In the genomic region with DNA sequence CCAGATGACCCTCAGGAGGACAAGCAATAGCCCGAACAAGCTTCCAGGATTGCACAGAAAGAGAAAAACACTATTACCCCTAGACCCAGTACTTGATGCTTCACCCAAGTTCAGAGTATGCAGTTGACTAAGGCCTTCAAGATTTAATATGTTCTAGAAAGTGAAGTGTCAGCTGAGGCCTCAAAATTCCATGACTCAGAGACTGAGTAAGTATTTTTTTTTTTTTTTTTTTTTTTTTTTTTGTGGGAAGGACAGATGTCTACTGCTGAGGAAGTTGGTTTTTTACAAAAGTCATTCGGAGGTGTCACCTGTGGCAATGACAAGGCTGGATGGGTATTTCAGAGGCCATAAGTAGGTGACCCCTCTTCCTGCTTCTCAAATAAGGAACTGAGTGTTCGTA, we compare ENCODE assay signal across 27 mouse cellular contexts. TPM values are rescaled to one million over a fixed set of nuclear protein-coding genes. Genes with fewer than 3 reads are reported as not detected.
DNase-seq lines count a peak whose midpoint lies in the region; ATAC-seq lines count a peak whose summit lies in the region.
"Had no signal": no experiment of that assay in that cellular context is flagged by ENCODE, and none has a peak within 500 bp of the region (broad histone marks: within the 10 kb centered on the region; RNA-seq: fewer than 3 reads in every experiment).

No protein-coding gene starts in this region.

- 72% methylated on average over 3 of the region's 3 CpGs for WGBS in heart, embryonic 14.5 days
- WGBS in liver, embryonic 15.5 days (ENCODE audit: insufficient replicate concordance): 44% methylated on average over 3 of the region's 3 CpGs
- WGBS in intestine, embryonic 16.5 days: 69% methylated on average over 3 of the region's 3 CpGs

- H3K36me3 ChIP-seq in heart, embryonic 14.5 days (ENCODE audit: control insufficient read depth, insufficient read depth, low read length): no peaks in the 10 kb centered on the region
- no peaks in the 10 kb centered on the region for H3K36me3 ChIP-seq in liver, embryonic 15.5 days (replicated peaks)
- H3K36me3 ChIP-seq in intestine, embryonic 16.5 days (ENCODE audit: control insufficient read depth, insufficient read depth, low read length): no peaks in the 10 kb centered on the region
- H3K36me3 ChIP-seq: embryonic facial prominence, embryonic 12.5 days; limb, embryonic 10.5 days; neural tube, embryonic 12.5 days had no signal

- peak overlapping the region in 1 of 2 experiments; percentile 60; a peak in 2 of 4 replicates for H3K4me3 ChIP-seq in heart, embryonic 14.5 days (ENCODE audit: control insufficient read depth in 1 of 2, insufficient read depth in 1 of 2, low read depth in 1 of 2, low read length in 2 of 2)
- H3K4me3 ChIP-seq in liver, embryonic 15.5 days (replicated peaks): no peak overlapping the region
- H3K4me3 ChIP-seq in intestine, embryonic 16.5 days (ENCODE audit: low read length): no peak overlapping the region
- H3K4me3 ChIP-seq: embryonic facial prominence, embryonic 12.5 days; forebrain, embryonic 13.5 days; gastrocnemius, adult 2 months; limb, embryonic 10.5 days; megakaryocyte, embryonic 14.5 days; neural tube, embryonic 12.5 days had no signal

- H3K9me3 ChIP-seq in heart, embryonic 14.5 days (ENCODE audit: control insufficient read depth, low read length): no peaks in the 10 kb centered on the region
- H3K9me3 ChIP-seq in liver, embryonic 15.5 days (replicated peaks): no peaks in the 10 kb centered on the region
- no peaks in the 10 kb centered on the region for H3K9me3 ChIP-seq in intestine, embryonic 16.5 days (ENCODE audit: control insufficient read depth, low read length)
- H3K9me3 ChIP-seq: embryonic facial prominence, embryonic 12.5 days; forebrain, embryonic 13.5 days; limb, embryonic 10.5 days; megakaryocyte, embryonic 14.5 days; neural tube, embryonic 12.5 days had no signal

- peak overlapping the region; percentile 77; the same call in 1 of the 2 replicates for H3K9ac ChIP-seq in heart, embryonic 14.5 days (ENCODE audit: low read length)
- H3K9ac ChIP-seq in liver, embryonic 15.5 days: no peak overlapping the region
- H3K9ac ChIP-seq in intestine, embryonic 16.5 days (ENCODE audit: low read depth, low read length): 0 out of 2 replicates have a peak overlapping the region, but pooled peaks have one; percentile 22
- H3K9ac ChIP-seq: embryonic facial prominence, embryonic 12.5 days; forebrain, embryonic 13.5 days; hindbrain, embryonic 14.5 days; liver, postnatal 0 days; neural tube, embryonic 12.5 days had no signal

- 0 out of 4 replicates have a peak overlapping the region, but pooled peaks of 1 of the 2 experiments have one; percentile 78 for H3K27ac ChIP-seq in heart, embryonic 14.5 days (replicated peaks in 1 of 2; ENCODE audit: control insufficient read depth in 1 of 2, insufficient read depth in 1 of 2, low read depth in 2 of 2, low read length in 2 of 2)
- H3K27ac ChIP-seq in liver, embryonic 15.5 days (replicated peaks): no peak overlapping the region
- peak overlapping the region; percentile 13; the same call in 1 of the 2 replicates for H3K27ac ChIP-seq in intestine, embryonic 16.5 days (ENCODE audit: low read length)
- H3K27ac ChIP-seq: embryonic facial prominence, embryonic 12.5 days; forebrain, embryonic 13.5 days; gastrocnemius, adult 2 months; hindbrain, embryonic 14.5 days; limb, embryonic 10.5 days; neural tube, embryonic 12.5 days had no signal

- no peak for DNase-seq in heart, adult 18-20 months
- no peak for DNase-seq in liver
- no peak for DNase-seq in gastrocnemius, postnatal 10 days
- DNase-seq: adrenal gland, postnatal 10 days; cerebellum, adult 2 months; cerebellum, postnatal 25 days; gastrocnemius, adult 2 months; heart, postnatal 36 days; liver, postnatal 0 days; midbrain, embryonic 14.5 days; retina, postnatal 1 day; right cerebral cortex, postnatal 25 days; thymus, adult 18-20 months; thymus, postnatal 36 days had no signal

- ATAC-seq in heart, embryonic 14.5 days (ENCODE audit: insufficient number of reproducible peaks, insufficient read depth, low FRiP score, low read depth): no peak
- no peak for ATAC-seq in liver, embryonic 15.5 days (ENCODE audit: insufficient read depth)
- no peak for ATAC-seq in intestine, embryonic 16.5 days
- no peak for ATAC-seq in megakaryocyte, adult 5-6 weeks (ENCODE audit: poor library complexity, severe bottlenecking)
- ATAC-seq: activated CD4-positive, CD25-positive, alpha-beta regulatory T cell, adult 4 months; forebrain, embryonic 13.5 days; inflammation-experienced regulatory T-cells, adult 6 months; lung, postnatal 0 days had no signal

- peaks cover 4 to 7% of the 10 kb centered on the region in 2 experiments; a peak in 2 of 4 replicates for H3K4me1 ChIP-seq in heart, embryonic 14.5 days (ENCODE audit: control insufficient read depth in 2 of 2, insufficient read depth in 2 of 2, low read length in 2 of 2)
- 0 out of 2 replicates have a peak, but pooled peaks cover 9% of the 10 kb centered on the region for H3K4me1 ChIP-seq in liver, embryonic 15.5 days (replicated peaks)
- H3K4me1 ChIP-seq in intestine, embryonic 16.5 days (ENCODE audit: control insufficient read depth, insufficient read depth, low read length): peaks cover 29% of the 10 kb centered on the region

- H3K27me3 ChIP-seq in heart, embryonic 14.5 days (ENCODE audit: control insufficient read depth, insufficient read depth, low read length): peaks cover 7% of the 10 kb centered on the region
- H3K27me3 ChIP-seq in liver, embryonic 15.5 days: peaks cover 30% of the 10 kb centered on the region
- 0 out of 2 replicates have a peak, but pooled peaks cover 2% of the 10 kb centered on the region for H3K27me3 ChIP-seq in intestine, embryonic 16.5 days (replicated peaks; ENCODE audit: control insufficient read depth, insufficient read depth, low read length)

- H3K4me2 ChIP-seq in heart, embryonic 14.5 days (ENCODE audit: low read length): peak overlapping the region; percentile 98
- 0 out of 2 replicates have a peak overlapping the region, but pooled peaks have one; percentile 7 for H3K4me2 ChIP-seq in liver, embryonic 15.5 days
- H3K4me2 ChIP-seq in intestine, embryonic 16.5 days (ENCODE audit: low read depth, low read length): 0 out of 2 replicates have a peak overlapping the region, but pooled peaks have one; percentile 10
- H3K4me2 ChIP-seq: embryonic facial prominence, embryonic 12.5 days; hindbrain, embryonic 14.5 days; neural tube, embryonic 12.5 days had no signal

RNA-seq across cellular contexts. Expression of a gene that starts 4.0 kb away (rescaled TPM):
- 25.2 and 26.2 TPM in 2 replicates for polyA plus RNA-seq in heart, embryonic 14.5 days (2014; fragmentation: Nextera tagmentation; extraction: Ambion mirVana)
- total RNA-seq in heart, adult 18-20 months (2021): 1 to 10 TPM; 1.8 TPM
- 0.88 and 1.1 TPM in 2 replicates for polyA plus RNA-seq in liver, embryonic 15.5 days (2015; fragmentation: Nextera tagmentation; extraction: Ambion mirVana)
- 11.3 and 17.0 TPM in 2 replicates for polyA plus RNA-seq in intestine, embryonic 16.5 days (2015; fragmentation: Nextera tagmentation; extraction: Ambion mirVana)
- total RNA-seq in gastrocnemius, postnatal 10 days (2021): 1 to 10 TPM; 1.3 to 1.9 TPM
- total RNA-seq in megakaryocyte, adult 5-6 weeks (2015): 0.27 TPM in 1 of 2 replicates, not detected in the other
- not detected in 2 replicates for total RNA-seq in megakaryocyte, adult 5-6 weeks (2017)
- polyA plus RNA-seq: activated CD4-positive, CD25-positive, alpha-beta regulatory T cell, adult 4 months had no signal

Comparison
In these comparisons a context has a peak if more than half of its experiments do, and no peak if none do; other contexts are left out.
1. H3K4me2 ChIP-seq: peak in every context shown above with its lines; median percentile 98 in heart, embryonic 14.5 days; 10 in intestine, embryonic 16.5 days; 7 in liver, embryonic 15.5 days.